Mouse (Mus musculus) ES-E14 (cell line): Measurements from ENCODE around the gene Actn1. TPM values are rescaled to one million over a fixed set of nuclear protein-coding genes. Genes with fewer than 3 reads are reported as not detected.

Experiments
- DNase-seq: peaks from one replicate; pipeline ENCODE4 v3.0.0-alpha.2; 2013; ENCODE audit warnings: low read depth, low spot score
- H3K27ac ChIP-seq: 2 replicates; pipeline ENCODE4 v1.5.1; 2012; ENCODE audit warnings: low read depth, mild to moderate bottlenecking, low read length, moderate library complexity, mixed read lengths; ENCODE audit not compliant: poor library complexity, insufficient read depth, severe bottlenecking
- H3K36me3 ChIP-seq: 2 replicates; pipeline ENCODE4 v1.6.1; 2012; ENCODE audit warnings: mild to moderate bottlenecking, low read length, moderate library complexity, mixed read lengths; ENCODE audit not compliant: control insufficient read depth, poor library complexity, insufficient read depth, severe bottlenecking
- H3K4me1 ChIP-seq, 2 experiments: fragments of 150-350 bp in 1 of 2; sonication (generic) in 1 of 2; 2 replicates each; pipeline ENCODE4 v1.6.1; 2012; ENCODE audit warnings: low read length in 2 of 2, mild to moderate bottlenecking in 1 of 2, mixed read lengths in 1 of 2; ENCODE audit not compliant: control insufficient read depth in 2 of 2, insufficient read depth in 2 of 2, poor library complexity in 1 of 2
- H3K4me3 ChIP-seq, 2 experiments: fragments of 150-350 bp in 1 of 2; sonication (generic) in 1 of 2; 2 replicates each; pipeline ENCODE4 v1.5.1; 2012; ENCODE audit warnings: low read length in 2 of 2, low read depth in 1 of 2, mild to moderate bottlenecking in 1 of 2, mixed read lengths in 1 of 2; ENCODE audit not compliant: insufficient read depth in 1 of 2, poor library complexity in 1 of 2, severe bottlenecking in 1 of 2
- H3K9ac ChIP-seq: 2 replicates; pipeline ENCODE4 v1.6.1; 2012; ENCODE audit warnings: low read depth, mild to moderate bottlenecking, low read length, mixed read lengths; ENCODE audit not compliant: poor library complexity, insufficient read depth, severe bottlenecking
- H3K9me3 ChIP-seq: fragments of 150-350 bp; sonication (generic); 2 replicates; pipeline ENCODE4 v1.6.1; 2012; ENCODE audit warnings: low read depth, mild to moderate bottlenecking, low read length; ENCODE audit not compliant: control insufficient read depth, insufficient read depth
- CHD2 ChIP-seq: IDR thresholded peaks from 2 replicates; pipeline ENCODE4 v1.6.1; 2014; ENCODE audit warnings: mild to moderate bottlenecking, low read depth, low read length, inconsistent platforms
- HCFC1 ChIP-seq: IDR thresholded peaks from 2 replicates; pipeline ENCODE4 v1.6.1; 2012; ENCODE audit warnings: low read length, inconsistent platforms, borderline replicate concordance; ENCODE audit not compliant: insufficient read depth
- MAFK ChIP-seq: IDR thresholded peaks from 2 replicates; pipeline ENCODE4 v1.6.1; 2014; ENCODE audit warnings: mild to moderate bottlenecking, low read depth, low read length, inconsistent platforms; ENCODE audit not compliant: insufficient read depth
- ZC3H11A ChIP-seq: IDR thresholded peaks from 2 replicates; pipeline ENCODE4 v1.6.1; 2012; ENCODE audit warnings: low read depth, mild to moderate bottlenecking, inconsistent platforms, low read length, borderline replicate concordance
- ZNF384 ChIP-seq: IDR thresholded peaks from 2 replicates; pipeline ENCODE4 v1.6.1; 2012; ENCODE audit warnings: low read depth, low read length, inconsistent platforms
- in situ Hi-C, 2 experiments: fragments of 600-800 bp; cut with MboI; formaldehyde crosslinking; loops; one replicate each; pipeline ENCODE4 v1.15.1; 2025; ENCODE audit warnings: low sequenced_read_pairs in 2 of 2, inconsistent platforms in 1 of 2; ENCODE audit not compliant: unreplicated experiment in 2 of 2
- total RNA-seq: library from RNA; depleted of rRNA; stranded (reverse); fragments of 300-350 nt; gene quantifications from 2 replicates; pipeline ENCODE4 v1.2.3, GENCODE M21; 2012

Gene Actn1
- total RNA-seq, 1 experiment = 255 TPM

- Histone ChIP-seq H3K27ac (no peak overlapping the region), H3K9ac (no peak overlapping the region), H3K4me1 (peaks cover 5 to 28% of the 10 kb centered on the region in 2 experiments), H3K36me3 (no peaks in the 10 kb centered on the region; the same call in 1 of the 2 replicates), H3K4me3 (no peak overlapping the region), H3K9me3 (no peaks in the 10 kb centered on the region)
- no peak for TF ChIP-seq CHD2
- TF ChIP-seq HCFC1 = no peak
- TF ChIP-seq ZC3H11A = no peak
- no peak for TF ChIP-seq MAFK
- no peak for TF ChIP-seq ZNF384
- in situ Hi-C loops = no loop called here
- no peak for DNase-seq
These were observed 8.6 kb downstream of the Actn1 start for GRCm38 (mm10) chr12:80251554-80251953.

GRCm38 (mm10) chr12:80249539-80249938 is 10.6 kb downstream of the Actn1 start:
- no peak for TF ChIP-seq HCFC1
- no peak for TF ChIP-seq MAFK
- no peak for TF ChIP-seq CHD2
- TF ChIP-seq ZC3H11A = no peak
- TF ChIP-seq ZNF384 = no peak
- H3K9ac ChIP-seq = no peak overlapping the region
- H3K4me3 ChIP-seq = no peak overlapping the region
- H3K4me1 ChIP-seq = peaks cover 5 to 29% of the 10 kb centered on the region in 2 experiments; a peak in 2 of 4 replicates
- H3K9me3 ChIP-seq = no peaks in the 10 kb centered on the region
- no peak overlapping the region for H3K27ac ChIP-seq
- H3K36me3 ChIP-seq = no peaks in the 10 kb centered on the region; the same call in 1 of the 2 replicates
- in situ Hi-C loops = no loop called here
- DNase-seq = no peak

- H3K9ac ChIP-seq = no peak overlapping the region
- H3K9me3 ChIP-seq = no peaks in the 10 kb centered on the region
- peaks cover 4% of the 10 kb centered on the region; the same call in 1 of the 2 replicates for H3K36me3 ChIP-seq
- H3K27ac ChIP-seq = no peak overlapping the region
- no peak for DNase-seq
- in situ Hi-C loops = no loop called here
- H3K4me3 ChIP-seq = no peak overlapping the region
- TF ChIP-seq ZC3H11A (no peak), CHD2 (no peak), HCFC1 (no peak)
- peaks cover 9 to 30% of the 10 kb centered on the region in 2 experiments; a peak in 2 of 4 replicates for H3K4me1 ChIP-seq
These were observed 13.1 kb downstream of the Actn1 start for GRCm38 (mm10) chr12:80247067-80247466.

GRCm38 (mm10) chr12:80246505-80246904 is 13.7 kb downstream of the Actn1 start:
- no peak overlapping the region for H3K27ac ChIP-seq
- peaks cover 4% of the 10 kb centered on the region; the same call in 1 of the 2 replicates for H3K36me3 ChIP-seq
- in situ Hi-C loops = no loop called here
- DNase-seq = no peak
- no peak overlapping the region for H3K4me3 ChIP-seq
- no peak for TF ChIP-seq CHD2
- no peak for TF ChIP-seq ZNF384
- TF ChIP-seq ZC3H11A = no peak
- no peak for TF ChIP-seq HCFC1
- TF ChIP-seq MAFK = no peak
- peaks cover 9 to 33% of the 10 kb centered on the region in 2 experiments; a peak in 2 of 4 replicates for H3K4me1 ChIP-seq
- no peak overlapping the region for H3K9ac ChIP-seq
- no peaks in the 10 kb centered on the region for H3K9me3 ChIP-seq

GRCm38 (mm10) chr12:80244755-80245154 is 15.4 kb downstream of the Actn1 start:
- Histone ChIP-seq H3K4me1 (peaks cover 9 to 27% of the 10 kb centered on the region in 2 experiments; a peak in 2 of 4 replicates), H3K27ac (no peak overlapping the region), H3K36me3 (peaks cover 4% of the 10 kb centered on the region; the same call in 1 of the 2 replicates), H3K9me3 (no peaks in the 10 kb centered on the region), H3K4me3 (no peak overlapping the region), H3K9ac (no peak overlapping the region)
- TF ChIP-seq MAFK = no peak
- TF ChIP-seq CHD2 = no peak
- no peak for TF ChIP-seq ZC3H11A
- TF ChIP-seq ZNF384 = no peak
- DNase-seq = no peak
- in situ Hi-C loops = no loop called here
